Mouse (Mus musculus): ENCODE measurements around the gene Cdk18. TPM values are rescaled to one million over a fixed set of nuclear protein-coding genes. Genes with fewer than 3 reads are reported as not detected.

The Cdk18 gene
- total RNA-seq, 2 experiments from 2014 or later, result 21.2 to 21.9 TPM

DNA sequence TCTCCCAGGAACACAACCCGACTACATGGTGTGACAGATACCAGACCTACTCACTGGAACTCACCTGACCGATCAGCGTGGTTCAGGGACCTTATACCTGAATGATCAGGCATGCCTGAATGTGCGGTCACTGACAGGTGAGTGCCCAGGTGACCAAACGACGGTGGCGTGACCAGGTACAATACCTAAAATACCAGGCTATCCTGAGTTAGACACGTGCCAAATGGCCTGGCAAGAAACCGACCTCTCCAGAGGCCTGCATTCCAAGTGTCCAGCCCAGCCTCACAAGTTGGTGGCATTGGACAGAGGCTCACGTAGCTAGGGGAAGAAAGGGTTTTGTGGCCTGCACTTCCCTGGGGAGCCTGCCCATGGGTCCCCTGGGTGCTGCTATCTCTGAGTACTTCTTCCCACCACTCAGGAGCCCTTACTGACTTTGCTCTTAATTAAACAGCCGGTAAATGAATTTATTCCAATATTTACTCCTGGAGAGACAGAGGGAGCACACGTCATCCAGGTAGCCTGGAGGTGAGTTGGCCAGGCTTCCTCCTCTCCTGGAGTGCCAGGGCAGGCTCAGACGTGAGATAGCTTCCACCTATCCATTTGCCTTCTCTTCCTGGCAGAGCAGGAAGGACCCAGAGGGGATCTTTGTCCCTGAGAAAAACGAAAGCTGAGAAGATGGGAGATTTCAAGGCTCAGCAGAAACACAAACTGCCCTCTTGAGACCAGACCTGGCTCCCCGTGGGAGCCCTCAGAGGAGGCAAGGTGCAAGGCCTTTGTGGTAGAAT is 11.5 kb upstream of the Cdk18 start:
- no peak for DNase-seq (ENCODE audit: low spot score in 2 of 2)

- DNase-seq (ENCODE audit: low spot score in 2 of 2), result no peak
Observed at GRCm38 (mm10) chr1:132150171-132150570, 10.7 kb upstream of the Cdk18 start.

- no peak for DNase-seq (ENCODE audit: low spot score in 2 of 2)
Observed at GRCm38 (mm10) chr1:132149410-132149809, 9.9 kb upstream of the Cdk18 start.

GRCm38 (mm10) chr1:132145973-132146685 is 6.6 kb upstream of the Cdk18 start:
- no peak for DNase-seq (ENCODE audit: low spot score in 2 of 2)

DNA sequence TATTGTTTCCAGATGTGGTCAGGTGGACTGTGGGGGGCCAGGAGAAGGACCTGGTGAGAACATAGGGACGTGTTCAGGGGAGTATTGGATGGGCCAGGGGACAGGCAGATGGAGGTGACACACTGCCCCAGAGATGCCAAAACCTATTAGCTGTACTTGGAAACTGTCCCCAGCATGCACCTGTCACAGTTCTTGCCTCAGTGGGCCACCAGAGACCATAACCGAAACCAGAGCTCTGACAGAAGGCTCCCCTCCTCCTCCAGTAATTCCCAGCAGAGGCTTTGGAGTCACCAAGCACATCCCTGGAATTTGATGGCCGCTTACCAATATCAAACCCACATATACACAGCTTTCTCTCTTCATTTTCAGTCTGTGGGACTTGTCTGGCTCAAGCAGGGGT is 5.4 kb upstream of the Cdk18 start:
- peak in 1 of 2 experiments; percentile 55 for DNase-seq (ENCODE audit: low spot score in 2 of 2)

DNA sequence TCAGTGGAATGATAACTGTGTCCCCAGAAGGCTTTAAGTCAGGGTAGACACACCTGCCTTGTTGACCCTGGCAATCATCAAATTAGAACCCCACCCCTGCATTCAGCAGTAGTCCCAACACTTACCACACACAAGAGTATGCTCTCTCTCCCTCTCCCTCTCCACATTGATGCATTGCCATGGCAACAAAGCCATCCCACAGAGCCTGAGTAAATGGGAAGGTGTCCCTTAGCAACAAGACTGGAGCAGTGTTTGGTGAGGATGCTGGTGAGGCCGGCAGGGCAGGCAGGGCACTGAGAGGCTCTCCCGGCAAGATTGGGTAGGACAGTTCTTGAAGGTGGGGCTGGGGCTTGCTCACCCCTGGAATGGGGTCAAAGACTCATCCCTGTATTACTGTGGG is 4.7 kb upstream of the Cdk18 start:
- peak in 1 of 2 experiments; percentile 75 for DNase-seq (ENCODE audit: low spot score in 2 of 2)

DNA sequence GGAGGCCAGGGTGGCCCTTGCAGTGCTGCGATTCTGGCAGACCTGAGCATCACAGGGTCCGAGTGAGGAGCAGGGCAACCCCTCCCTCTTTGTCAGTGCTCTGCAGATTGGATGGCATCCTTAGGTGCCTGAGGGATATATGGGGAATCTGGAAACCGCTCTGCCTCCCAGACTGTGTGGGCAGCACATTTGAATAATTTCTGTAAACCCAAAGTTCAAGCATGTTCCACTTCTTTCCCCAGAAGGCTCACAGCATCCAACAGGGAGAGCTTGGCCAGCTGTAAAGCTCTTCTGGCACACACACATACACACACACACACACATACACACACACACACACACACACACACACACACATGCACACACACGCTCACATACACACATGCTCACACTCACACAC is 4.2 kb upstream of the Cdk18 start:
- DNase-seq (ENCODE audit: low spot score in 2 of 2), result no peak

DNA sequence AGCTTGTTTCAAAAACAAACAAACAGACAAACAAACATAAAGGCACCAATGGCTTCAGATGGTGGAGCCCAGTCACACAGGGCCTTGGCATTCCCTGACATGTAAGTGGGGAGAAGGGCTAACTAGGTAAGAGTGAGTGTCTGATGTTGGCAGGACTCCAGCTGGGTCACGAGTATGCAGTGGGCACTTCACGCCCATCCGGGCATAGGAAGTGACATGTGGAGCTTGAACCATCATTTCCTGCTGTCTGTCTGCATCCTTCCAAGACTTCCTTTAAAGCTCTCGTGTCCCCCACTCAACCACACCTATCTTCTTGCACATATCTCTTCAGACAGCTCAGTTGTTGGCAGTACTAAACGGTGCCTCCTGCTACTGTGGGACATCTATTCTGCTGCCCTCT is 3.6 kb upstream of the Cdk18 start:
- no peak for DNase-seq (ENCODE audit: low spot score in 2 of 2)

DNA sequence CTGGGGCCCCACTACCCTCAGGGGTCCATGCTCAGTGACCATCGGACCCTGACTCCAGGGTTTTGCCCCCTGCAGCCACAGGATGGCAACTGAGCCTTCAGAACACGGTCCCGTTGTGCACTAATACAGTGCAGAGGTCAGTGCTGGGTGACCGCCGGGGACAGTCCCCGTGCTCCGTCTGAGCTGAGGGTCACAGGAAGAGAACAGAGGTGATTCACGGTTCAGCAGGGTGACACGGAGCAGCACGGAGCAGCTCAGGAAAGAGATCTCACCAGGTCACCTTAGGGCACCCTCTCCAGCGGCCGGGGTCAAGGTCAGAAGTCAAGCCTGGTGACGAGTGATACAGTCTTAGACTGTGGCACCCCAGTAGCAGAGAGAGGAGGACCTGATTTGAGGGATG is 2.3 kb upstream of the Cdk18 start:
- no peak for DNase-seq (ENCODE audit: low spot score in 2 of 2)

- no peak for DNase-seq (ENCODE audit: low spot score in 2 of 2)
Observed at GRCm38 (mm10) chr1:132141166-132141565, 1.7 kb upstream of the Cdk18 start.

GRCm38 (mm10) chr1:132140574-132140973 is 1.1 kb upstream of the Cdk18 start:
- DNase-seq (ENCODE audit: low spot score in 2 of 2), result no peak

- DNase-seq (ENCODE audit: low spot score in 2 of 2), result no peak
Observed at GRCm38 (mm10) chr1:132140171-132140570, 687 bp upstream of the Cdk18 start.

DNA sequence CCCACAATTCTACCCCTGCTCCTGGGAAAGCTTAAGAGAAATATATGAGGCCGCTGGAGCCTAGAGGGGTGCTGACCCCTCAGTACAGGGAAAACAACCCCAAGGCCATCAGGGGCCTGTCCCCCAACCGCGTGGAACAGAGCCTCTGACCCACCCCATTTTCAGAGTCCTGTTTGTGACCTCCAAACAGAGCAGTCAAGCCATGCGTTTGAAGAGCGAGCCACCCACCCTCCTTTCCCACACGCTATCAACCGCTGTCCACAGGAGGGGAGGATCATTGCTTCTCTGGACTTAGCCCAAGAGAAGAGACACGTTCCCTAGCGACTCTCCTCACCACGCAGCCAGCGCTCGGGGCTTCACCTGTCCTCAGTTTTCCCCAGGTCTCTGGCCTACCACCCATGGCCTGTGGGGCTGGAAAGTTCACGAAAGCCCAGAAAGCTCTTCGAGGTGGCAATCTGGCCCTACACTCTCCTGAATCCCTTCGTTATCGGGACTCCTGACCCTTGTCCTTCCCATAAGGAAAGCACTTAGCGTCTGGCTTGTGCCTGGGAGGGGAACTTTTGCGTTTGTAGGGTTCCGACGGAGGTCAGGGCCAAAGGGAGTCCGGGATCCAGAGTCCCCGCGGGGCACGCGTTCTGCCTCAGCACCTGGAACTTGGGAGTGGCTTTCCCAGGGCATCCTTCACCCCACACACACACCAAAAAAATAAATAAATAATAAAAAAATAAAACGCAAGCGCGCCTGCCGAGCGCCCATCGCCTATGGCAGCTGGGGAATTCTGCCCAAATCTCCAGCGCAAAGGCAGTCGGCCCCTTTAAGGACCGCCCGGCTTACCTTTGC is 688 bp downstream of the Cdk18 start:
- DNase-seq (ENCODE audit: low spot score in 2 of 2), result no peak

DNA sequence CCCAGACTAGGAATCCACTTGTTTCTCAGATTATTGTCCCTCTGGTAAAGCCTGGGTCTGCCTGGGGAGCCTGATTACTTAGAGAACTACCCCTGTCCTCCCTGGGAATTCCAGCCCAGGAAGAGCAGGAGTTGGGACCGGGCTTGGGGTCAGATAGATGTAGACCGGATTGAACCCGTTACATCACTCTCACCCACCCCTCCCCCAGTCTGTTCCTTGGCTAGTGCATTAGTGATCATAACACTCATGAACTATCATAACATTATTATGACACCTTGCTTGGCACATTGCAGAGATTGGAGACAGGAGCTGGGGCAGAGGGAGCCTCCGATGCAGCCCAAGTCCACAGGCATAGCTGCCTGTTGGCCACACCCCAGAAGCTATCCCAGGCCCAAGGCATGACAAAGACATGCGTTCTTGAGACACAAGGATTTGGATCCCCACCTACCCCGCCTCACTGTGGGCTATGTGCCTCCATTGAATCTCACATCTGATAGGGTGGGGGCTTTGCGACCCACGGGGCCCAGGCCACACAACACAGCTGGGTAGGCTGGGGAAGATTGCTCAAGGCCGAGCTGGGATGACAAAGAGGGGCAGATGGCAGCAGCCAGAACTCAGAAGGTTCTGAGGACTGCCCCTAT is 1.4 kb downstream of the Cdk18 start:
- no peak for DNase-seq (ENCODE audit: low spot score in 2 of 2)

GRCm38 (mm10) chr1:132136847-132137246 is 2.6 kb downstream of the Cdk18 start:
- no peak for DNase-seq (ENCODE audit: low spot score in 2 of 2)

- no peak for DNase-seq (ENCODE audit: low spot score in 2 of 2)
Observed at GRCm38 (mm10) chr1:132135631-132136030, 3.9 kb downstream of the Cdk18 start.

- no peak for DNase-seq (ENCODE audit: low spot score in 2 of 2)
Observed at GRCm38 (mm10) chr1:132128311-132128710, 11.2 kb downstream of the Cdk18 start.

DNA sequence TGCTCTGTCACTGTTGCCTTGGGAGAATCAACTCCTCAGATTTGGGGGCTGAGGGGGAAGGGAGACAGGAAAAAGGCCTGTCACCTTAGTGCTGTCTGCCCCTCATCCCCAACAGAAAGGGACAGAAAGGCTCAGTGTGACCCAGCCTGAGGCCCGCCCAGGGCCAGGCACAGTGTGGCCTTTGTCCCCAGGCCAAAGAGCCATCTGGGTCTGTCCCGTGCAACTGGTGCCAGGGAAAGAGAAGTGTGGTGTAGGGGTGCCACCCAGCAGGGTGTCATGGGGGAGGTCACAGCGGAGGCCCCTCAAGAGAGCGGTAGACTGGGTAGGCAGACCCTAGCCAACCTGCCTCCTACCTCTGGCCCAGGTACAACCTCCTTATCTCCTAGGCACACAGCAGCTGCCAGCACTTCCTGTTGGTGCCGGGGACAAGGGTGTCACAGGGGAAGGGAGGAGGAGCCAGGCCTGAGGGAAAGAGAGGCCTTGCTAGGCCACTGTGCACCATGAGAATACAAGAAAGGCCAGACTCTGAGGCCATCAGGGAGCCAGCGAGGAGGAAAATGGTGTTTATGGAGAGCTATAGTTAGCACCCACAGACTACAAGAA is 13.6 kb downstream of the Cdk18 start:
- DNase-seq (ENCODE audit: low spot score in 2 of 2), result no peak

DNA sequence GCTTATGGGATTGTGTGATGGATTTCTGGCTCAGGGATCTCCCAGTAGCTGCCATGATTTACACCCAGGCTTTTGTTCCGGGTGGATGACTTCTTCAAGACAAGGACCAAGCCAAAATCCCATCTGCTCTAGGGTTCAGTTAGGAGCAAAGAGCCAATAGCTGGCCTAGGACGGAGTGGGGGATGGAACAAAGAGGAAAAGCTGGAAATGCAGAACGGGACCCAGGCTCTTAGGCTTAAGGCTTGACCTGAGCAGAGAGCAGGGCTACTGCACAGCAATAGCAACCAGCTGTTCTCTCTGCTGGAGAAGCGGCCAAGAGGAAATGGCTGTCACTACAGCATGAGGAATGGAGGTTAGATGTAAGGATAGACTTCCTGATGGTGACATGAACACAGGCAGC is 14.2 kb downstream of the Cdk18 start:
- DNase-seq (ENCODE audit: low spot score in 2 of 2), result no peak

DNA sequence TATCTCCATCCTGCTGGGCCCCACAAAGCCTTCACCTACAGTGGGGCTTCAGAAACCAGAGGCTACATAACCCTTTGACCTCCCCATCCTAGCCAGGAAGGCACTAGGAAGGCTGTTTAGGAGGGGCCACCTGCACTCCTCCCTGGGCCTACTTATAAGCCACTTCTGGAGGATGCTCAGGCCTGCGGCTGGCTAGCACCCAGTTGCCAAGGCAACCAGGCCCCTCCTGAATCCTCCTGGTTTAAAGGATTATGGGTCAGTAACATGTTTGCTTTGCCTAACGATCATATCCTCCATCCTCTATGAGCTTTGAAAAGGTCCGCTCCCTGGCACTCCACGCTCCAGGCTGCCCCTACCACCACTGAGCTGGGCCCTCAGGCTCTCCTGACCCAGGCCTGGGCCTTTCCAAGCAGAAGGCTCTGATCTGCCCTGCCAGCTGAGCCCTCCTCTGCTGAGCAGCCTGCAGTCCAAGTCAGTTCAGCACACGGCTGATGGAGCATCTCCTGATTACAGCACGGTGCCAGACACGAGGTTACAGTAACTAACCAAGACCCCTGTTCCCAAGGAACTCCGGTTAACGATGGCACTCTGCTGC is 16.0 kb downstream of the Cdk18 start:
- no peak for DNase-seq (ENCODE audit: low spot score in 2 of 2)

Data from layer of hippocampus, postnatal 14 days (tissue).